8 mouse cellular contexts compared by ENCODE assay signal in genomic region chr11:101784488-101785142, GRCm38 (mm10). TPM values are rescaled to one million over a fixed set of nuclear protein-coding genes. Genes with fewer than 3 reads are reported as not detected.
A peak's percentile ranks its signal among the peaks of the same experiment; 100 is the strongest.
DNase-seq lines count a peak whose midpoint lies in the region; ATAC-seq and TF ChIP-seq lines count a peak whose summit lies in the region.

No protein-coding gene starts in this region.

- peaks cover 3% of the 10 kb centered on the region for H3K79me2 ChIP-seq in myocyte (ENCODE audit: control insufficient read depth, insufficient read depth)

- H3K9me3 ChIP-seq in limb, embryonic 11.5 days (ENCODE audit: control insufficient read depth, low read length), result no peaks in the 10 kb centered on the region

- H3ac ChIP-seq in myocyte (ENCODE audit: control insufficient read depth, insufficient read length), result no peak overlapping the region

- peaks cover 11% of the 10 kb centered on the region; the same call in 1 of the 2 replicates for H3K27me3 ChIP-seq in limb, embryonic 11.5 days (ENCODE audit: control insufficient read depth, insufficient read depth, low read length)
- no peaks in the 10 kb centered on the region for H3K27me3 ChIP-seq in myocyte (ENCODE audit: control insufficient read depth, insufficient read depth, insufficient read length)

- DNase-seq in gastrocnemius, postnatal 25 days, result peak; percentile 14
- DNase-seq in gastrocnemius, postnatal 10 days, result no peak
- DNase-seq in MN1 (ENCODE audit: low spot score), result peak; percentile 78
- DNase-seq in embryo, embryonic 10 days (ENCODE audit: low spot score), result peak; percentile 55
- DNase-seq in heart, postnatal 10 days, result peak; percentile 23 to 45
- peak; percentile 72 for DNase-seq in limb, embryonic 11.5 days (ENCODE audit: low spot score)

- peak overlapping the region; percentile 76 for H3K9ac ChIP-seq in limb, embryonic 11.5 days (ENCODE audit: low read length)

- H3K4me2 ChIP-seq in limb, embryonic 11.5 days (ENCODE audit: low read depth, severe bottlenecking), result peak overlapping the region; percentile 76
- H3K4me2 ChIP-seq in myocyte (ENCODE audit: low read depth), result peak overlapping the region; percentile 95

- peak; percentile 65 for ATAC-seq in limb, embryonic 11.5 days (ENCODE audit: insufficient number of reproducible peaks, low FRiP score, low TSS enrichment, low read depth)
- ATAC-seq in erythroid progenitor cell, adult 5-6 weeks (replicated peaks; ENCODE audit: low FRiP score, poor library complexity, severe bottlenecking), result no peak

- TF ChIP-seq POLR2A in myocyte (IDR thresholded peaks at IDR 0.05; ENCODE audit: insufficient read length, low read depth), result no peak

- WGBS in limb, embryonic 11.5 days, result 0% methylated on average over 60 of the region's 67 CpGs

- H3K4me3 ChIP-seq in limb, embryonic 11.5 days (ENCODE audit: low read depth, low read length), result peak overlapping the region; percentile 52
- peak overlapping the region; percentile 48 for H3K4me3 ChIP-seq in myocyte

- intact Hi-C loops in heart, postnatal 10 days (cut with DNase I), result loop anchor here (5.0 kb wide), 1 partner anchor 368 kb away; no protein-coding TSS in a partner anchor

- H3K27ac ChIP-seq in limb, embryonic 11.5 days (replicated peaks; ENCODE audit: low read depth, low read length), result peak overlapping the region; percentile 83

- H3K4me1 ChIP-seq in limb, embryonic 11.5 days (ENCODE audit: control insufficient read depth, insufficient read depth, low read length), result 0 out of 2 replicates have a peak, but pooled peaks cover 11% of the 10 kb centered on the region

- no peaks in the 10 kb centered on the region for H3K36me3 ChIP-seq in limb, embryonic 11.5 days (ENCODE audit: control insufficient read depth, insufficient read depth, low read length)
- H3K36me3 ChIP-seq in myocyte (ENCODE audit: control insufficient read depth, insufficient read depth), result no peaks in the 10 kb centered on the region

TF ChIP-seq in myocyte, 11 proteins besides CTCF, POLR2A, EP300 and RAD21:
- TF ChIP-seq MYOD1 (IDR thresholded peaks at IDR 0.05; ENCODE audit: control insufficient read depth in 1 of 3, insufficient read length in 2 of 3, low read depth in 2 of 3) (peak in 1 of 3 experiments; percentile 33), TCF3 (IDR thresholded peaks at IDR 0.05; ENCODE audit: insufficient read length, low read depth) (no peak)
TF ChIP-seq in myocyte: peak in this region for 1.

RNA-seq across cellular contexts. Expression of gene Etv4, which starts 0.6 kb away (rescaled TPM):
- total RNA-seq in gastrocnemius, postnatal 25 days (2021), result 1 to 10 TPM; 5.7 to 6.1 TPM
- total RNA-seq in gastrocnemius, postnatal 10 days (2021), result 1 to 10 TPM; 5.6 to 6.8 TPM
- total RNA-seq in heart, postnatal 10 days (2021), result 1 to 10 TPM; 2.1 to 2.7 TPM
- polyA plus RNA-seq in limb, embryonic 11.5 days (2014; fragmentation: Nextera tagmentation; extraction: Ambion mirVana), result 27.6 and 29.3 TPM in 2 replicates
- polyA plus RNA-seq in myocyte (2012; fragmentation: generic; extraction: Trizol), result 21.2 TPM
- total RNA-seq in erythroid progenitor cell, adult 5-6 weeks (2015; ENCODE audit: low replicate concordance), result not detected in 2 replicates
- total RNA-seq in erythroid progenitor cell, adult 5-6 weeks (2017; ENCODE audit: low replicate concordance), result not detected in 2 replicates

RNA-seq across cellular contexts. Expression of gene Dhx8, which starts 51.9 kb away (rescaled TPM):
- total RNA-seq in gastrocnemius, postnatal 25 days (2021), result 10 to 100 TPM; 12.4 TPM
- 10 to 100 TPM; 13.7 to 17.6 TPM for total RNA-seq in gastrocnemius, postnatal 10 days (2021)
- total RNA-seq in heart, postnatal 10 days (2021), result 10 to 100 TPM; 19.0 to 21.0 TPM
- polyA plus RNA-seq in limb, embryonic 11.5 days (2014; fragmentation: Nextera tagmentation; extraction: Ambion mirVana), result 52.0 and 61.8 TPM in 2 replicates
- polyA plus RNA-seq in myocyte (2012; fragmentation: generic; extraction: Trizol), result 19.1 TPM
- 14.7 and 19.8 TPM in 2 replicates for total RNA-seq in erythroid progenitor cell, adult 5-6 weeks (2015; ENCODE audit: low replicate concordance)
- total RNA-seq in erythroid progenitor cell, adult 5-6 weeks (2017; ENCODE audit: low replicate concordance), result 24.0 and 39.3 TPM in 2 replicates
